Mouse (Mus musculus) MN1 (cell line): ENCODE measurements at regions not wholly inside any gene's neighbourhood (a gene's known extent, or its start where the extent isn't known, plus 50 kb on each side); places are given as distances from the start of the nearest gene placed in this dataset.

Experiments
- DNase-seq: peaks from one replicate; pipeline ENCODE4 v3.0.0-alpha.2; 2016; ENCODE audit warnings: low spot score

GRCm38 (mm10) chr9:52240585-52241320, 72.4 kb upstream of the Zc3h12c start:
- no peak for DNase-seq

- DNase-seq = no peak
These were observed 66.4 kb upstream of the Zc3h12c start for GRCm38 (mm10) chr9:52234775-52235174.

- no peak for DNase-seq
These were observed 61.2 kb upstream of the Zc3h12c start for GRCm38 (mm10) chr9:52229589-52229988.

- no peak for DNase-seq
These were observed 57.3 kb upstream of the Zc3h12c start for GRCm38 (mm10) chr9:52225646-52226045.

- no peak for DNase-seq
These were observed 55.2 kb upstream of the Zc3h12c start for GRCm38 (mm10) chr9:52223509-52224113.
